Mouse (Mus musculus) embryonic fibroblast, embryonic 13.5 days (primary cell): ENCODE measurements at regions not wholly inside any gene's neighbourhood (a gene's known extent, or its start where the extent isn't known, plus 50 kb on each side); places are given as distances from the start of the nearest gene placed in this dataset.

Experiments used
- H3K27ac ChIP-seq: 2 replicates; pipeline ENCODE4 v1.5.1; 2012; ENCODE audit warnings: low read length, control low read depth, inconsistent platforms; ENCODE audit not compliant: insufficient read depth
- H3K4me1 ChIP-seq: 2 replicates; pipeline ENCODE4 v1.6.1; 2011; ENCODE audit warnings: low read length; ENCODE audit not compliant: control insufficient read depth, insufficient read depth
- H3K4me3 ChIP-seq: 2 replicates; pipeline ENCODE4 v1.5.1; 2011; ENCODE audit warnings: mild to moderate bottlenecking, control low read depth, low read length; ENCODE audit not compliant: insufficient read depth
- CTCF ChIP-seq: IDR thresholded peaks from 2 replicates; pipeline ENCODE4 v1.5.1; 2011; ENCODE audit warnings: mild to moderate bottlenecking, control low read depth, low read length, moderate library complexity, borderline replicate concordance; ENCODE audit not compliant: insufficient read depth
- POLR2A ChIP-seq: IDR thresholded peaks from 2 replicates; pipeline ENCODE4 v1.6.1; 2011; ENCODE audit warnings: low read depth, mild to moderate bottlenecking, control low read depth, low read length, moderate library complexity

GRCm38 (mm10) chr15:96834162-96834843, 134.8 kb upstream of the Slc38a2 start:
- no peak overlapping the region for H3K27ac ChIP-seq
- H3K4me1 ChIP-seq, result peaks cover 8% of the 10 kb centered on the region
- H3K4me3 ChIP-seq, result no peak overlapping the region
- TF ChIP-seq POLR2A (no peak), CTCF (no peak)

- peaks cover 11% of the 10 kb centered on the region for H3K4me1 ChIP-seq
- no peak for TF ChIP-seq CTCF
- TF ChIP-seq POLR2A, result no peak
- H3K4me3 ChIP-seq, result no peak overlapping the region
- H3K27ac ChIP-seq, result no peak overlapping the region
These were observed 132.9 kb upstream of the Slc38a2 start for GRCm38 (mm10) chr15:96832389-96832788.

GRCm38 (mm10) chr15:96831256-96831655, 131.7 kb upstream of the Slc38a2 start:
- H3K27ac ChIP-seq, result peak overlapping the region; percentile 95
- no peak for TF ChIP-seq POLR2A
- no peak for TF ChIP-seq CTCF
- H3K4me3 ChIP-seq, result no peak overlapping the region
- peaks cover 11% of the 10 kb centered on the region for H3K4me1 ChIP-seq

- no peak for TF ChIP-seq POLR2A
- no peak for TF ChIP-seq CTCF
- Histone ChIP-seq H3K4me1 (peaks cover 11% of the 10 kb centered on the region), H3K27ac (peak overlapping the region; percentile 95), H3K4me3 (no peak overlapping the region)
These were observed 131.0 kb upstream of the Slc38a2 start for GRCm38 (mm10) chr15:96830578-96830977.

GRCm38 (mm10) chr15:96829941-96830340, 130.4 kb upstream of the Slc38a2 start:
- no peak for TF ChIP-seq CTCF
- no peak for TF ChIP-seq POLR2A
- H3K27ac ChIP-seq, result peak overlapping the region; percentile 95
- H3K4me1 ChIP-seq, result peaks cover 11% of the 10 kb centered on the region
- no peak overlapping the region for H3K4me3 ChIP-seq

GRCm38 (mm10) chr15:96828681-96829080, 129.2 kb upstream of the Slc38a2 start:
- Histone ChIP-seq H3K4me1 (peaks cover 11% of the 10 kb centered on the region), H3K4me3 (no peak overlapping the region), H3K27ac (0 out of 2 replicates have a peak overlapping the region, but pooled peaks have one; percentile 95)
- no peak for TF ChIP-seq CTCF
- no peak for TF ChIP-seq POLR2A

- no peak for TF ChIP-seq CTCF
- TF ChIP-seq POLR2A, result no peak
- peaks cover 11% of the 10 kb centered on the region for H3K4me1 ChIP-seq
- H3K27ac ChIP-seq, result no peak overlapping the region
- H3K4me3 ChIP-seq, result no peak overlapping the region
These were observed 128.4 kb upstream of the Slc38a2 start for GRCm38 (mm10) chr15:96827931-96828330.

- H3K4me3 ChIP-seq, result no peak overlapping the region
- no peak for TF ChIP-seq POLR2A
- TF ChIP-seq CTCF, result no peak
- peaks cover 4% of the 10 kb centered on the region; the same call in 1 of the 2 replicates for H3K4me1 ChIP-seq
- no peak overlapping the region for H3K27ac ChIP-seq
These were observed 118.9 kb upstream of the Slc38a2 start for GRCm38 (mm10) chr15:96818435-96818834.

- H3K4me1 ChIP-seq, result peaks cover 3% of the 10 kb centered on the region; the same call in 1 of the 2 replicates
- no peak overlapping the region for H3K4me3 ChIP-seq
- no peak overlapping the region for H3K27ac ChIP-seq
- no peak for TF ChIP-seq CTCF
- no peak for TF ChIP-seq POLR2A
These were observed 118.1 kb upstream of the Slc38a2 start for GRCm38 (mm10) chr15:96817626-96818025.

GRCm38 (mm10) chr15:96816997-96817570, 117.6 kb upstream of the Slc38a2 start:
- TF ChIP-seq CTCF, result no peak
- no peak for TF ChIP-seq POLR2A
- Histone ChIP-seq H3K4me1 (no peaks in the 10 kb centered on the region), H3K4me3 (no peak overlapping the region), H3K27ac (no peak overlapping the region)

GRCm38 (mm10) chr15:96813472-96813871, 113.9 kb upstream of the Slc38a2 start:
- no peak for TF ChIP-seq CTCF
- TF ChIP-seq POLR2A, result no peak
- Histone ChIP-seq H3K4me3 (no peak overlapping the region), H3K27ac (no peak overlapping the region), H3K4me1 (no peaks in the 10 kb centered on the region)
